Mouse (Mus musculus) liver, adult 2 months (tissue): ENCODE measurements around the gene Vps72.

Source experiments
- CTCF ChIP-seq: fragments of 200-500 bp; IDR thresholded peaks from 2 replicates; pipeline ENCODE4 v1.5.1; 2011; ENCODE audit warnings: low read depth, low read length, control low read depth
- POLR2A ChIP-seq: fragments of 200-500 bp; IDR thresholded peaks from 2 replicates; pipeline ENCODE4 v1.6.1; 2011; ENCODE audit warnings: low read length, control low read depth; ENCODE audit not compliant: insufficient read depth; ENCODE audit errors: extremely low read depth

- TF ChIP-seq CTCF = no peak
- TF ChIP-seq POLR2A = no peak
Measured at GRCm38 (mm10) chr3:95161041-95161551, 50.3 kb downstream of the Vps72 start.
